Mouse (Mus musculus) thymus, adult 18-20 months (tissue): Measurements from ENCODE around the gene Bcl2a1d.
"Not testable (repeated sequence)": the region's sequence is repeated elsewhere in the genome, so short reads cannot be mapped to it uniquely, and the experiment has no call there.

ENCODE experiments used
- DNase-seq, 2 experiments: peaks; one replicate each; pipeline ENCODE4 v3.0.0; 2022; ENCODE audit warnings: mixed read lengths in 2 of 2

Gene Bcl2a1d

GRCm38 (mm10) chr9:88691307-88691706 lies 40.4 kb downstream of the Bcl2a1d start:
- DNase-seq, result not testable (repeated sequence)

- DNase-seq, result not testable (repeated sequence)
Measured at GRCm38 (mm10) chr9:88689451-88689850, 42.3 kb downstream of the Bcl2a1d start.

GRCm38 (mm10) chr9:88686719-88687118 lies 45.0 kb downstream of the Bcl2a1d start:
- not testable (repeated sequence) for DNase-seq
